Mouse (Mus musculus): Measurements from ENCODE around the gene Sec63. TPM values are rescaled to one million over a fixed set of nuclear protein-coding genes. Genes with fewer than 3 reads are reported as not detected.

Sec63 gene
- polyA plus RNA-seq, 1 experiment from 2014 or later, result 29.9 TPM

DNA sequence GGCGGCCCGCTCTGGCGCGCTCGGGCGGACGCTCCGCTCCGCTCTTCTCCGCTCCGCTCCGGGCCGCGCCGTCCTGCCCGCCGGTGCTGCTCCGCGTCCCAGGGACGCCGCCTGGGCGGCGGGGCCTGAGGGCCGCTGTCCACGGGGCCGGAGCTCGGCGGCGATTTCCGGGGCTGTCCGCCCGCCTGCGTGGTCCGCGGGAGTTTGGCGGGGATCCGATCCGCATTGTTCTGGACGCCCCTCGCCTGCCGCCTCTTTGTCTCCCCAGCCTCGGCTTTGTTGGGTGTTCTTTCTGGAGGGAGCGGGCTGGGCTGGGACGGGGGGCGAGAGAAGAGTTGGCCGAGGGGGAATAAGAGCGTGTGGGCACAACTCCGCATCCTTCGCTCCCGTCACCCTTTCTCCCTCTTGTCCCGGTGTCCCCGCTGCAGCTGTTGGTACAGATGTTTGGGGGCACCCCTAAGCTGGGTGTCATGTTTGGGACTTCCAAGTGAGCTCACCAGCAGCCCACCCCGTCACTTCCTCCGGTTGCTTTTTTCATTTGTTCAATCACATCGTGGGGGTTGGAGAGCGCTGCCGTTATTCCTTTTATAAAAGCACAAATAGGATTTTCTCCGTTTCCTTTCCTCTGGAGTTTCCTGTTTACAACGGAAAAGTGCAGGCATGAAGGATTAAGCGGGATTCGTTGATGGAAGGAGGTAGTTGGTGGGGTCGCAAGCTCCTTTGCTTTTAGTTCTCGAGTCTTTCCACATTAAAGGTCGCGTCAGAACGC is 789 bp downstream of the Sec63 start:
- WGBS, result under 1% methylated on average over 66 of the region's 66 CpGs
- peak; percentile 65 for ATAC-seq
- Histone ChIP-seq H3K9me3 (replicated peaks) (no peaks in the 10 kb centered on the region), H3K4me1 (peaks cover 29% of the 10 kb centered on the region), H3K4me3 (peak overlapping the region; percentile 96), H3K4me2 (peak overlapping the region; percentile 82), H3K27ac (peak overlapping the region; percentile 93), H3K9ac (peak overlapping the region; percentile 98), H3K27me3 (no peaks in the 10 kb centered on the region), H3K36me3 (ENCODE audit: poor library complexity, severe bottlenecking) (no peaks in the 10 kb centered on the region)

DNA sequence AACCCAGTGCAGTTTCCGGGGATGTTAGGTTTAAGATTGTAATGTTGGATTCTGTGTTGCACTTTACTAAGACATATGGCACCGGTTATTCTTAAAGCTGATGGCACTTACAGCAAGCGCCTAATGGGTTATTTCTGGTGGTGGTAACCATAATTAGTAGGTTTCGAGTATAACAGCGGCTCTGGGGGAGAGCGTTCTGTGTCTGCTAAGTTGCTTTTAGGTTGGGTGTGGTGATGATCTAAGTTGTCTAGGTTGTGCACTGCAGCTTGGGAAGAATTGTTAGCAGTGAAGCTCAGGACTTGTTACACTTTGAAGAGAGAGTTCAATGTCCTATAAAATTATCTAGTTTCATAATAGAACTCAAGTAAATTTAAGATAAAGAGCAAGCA is 1.4 kb downstream of the Sec63 start:
- H3K4me1 ChIP-seq, result peaks cover 29% of the 10 kb centered on the region
- peak overlapping the region; percentile 93; the same call in 1 of the 2 replicates for H3K27ac ChIP-seq
- H3K9me3 ChIP-seq (replicated peaks), result no peaks in the 10 kb centered on the region
- H3K4me2 ChIP-seq, result peak overlapping the region; percentile 82
- H3K36me3 ChIP-seq (ENCODE audit: poor library complexity, severe bottlenecking), result no peaks in the 10 kb centered on the region
- H3K27me3 ChIP-seq, result no peaks in the 10 kb centered on the region
- WGBS, result 1% methylated on average over 6 of the region's 6 CpGs
- H3K4me3 ChIP-seq, result peak overlapping the region; percentile 96
- no peak for ATAC-seq
- peak overlapping the region; percentile 98 for H3K9ac ChIP-seq

DNA sequence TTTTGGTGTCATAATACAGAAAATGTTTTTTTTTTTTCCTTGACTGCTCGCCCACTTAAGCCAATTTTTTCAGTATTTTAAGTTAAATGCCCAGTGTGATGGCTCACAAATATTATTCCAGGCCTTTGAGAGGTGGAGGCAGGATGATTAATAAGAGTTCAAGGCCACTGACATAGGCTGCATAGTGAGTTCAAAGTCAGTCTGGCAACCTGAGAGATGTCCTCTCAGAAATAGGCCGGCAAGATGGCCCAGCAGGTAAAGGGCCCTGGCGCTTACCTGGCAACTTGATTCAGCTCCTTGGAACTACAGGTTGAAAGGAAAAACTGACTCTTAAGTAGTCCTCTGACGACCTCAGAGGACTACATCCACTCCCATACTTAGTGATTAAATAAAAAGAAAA is 1.9 kb downstream of the Sec63 start:
- WGBS, result 36% methylated on average over 4 of the region's 4 CpGs
- Histone ChIP-seq H3K36me3 (ENCODE audit: poor library complexity, severe bottlenecking) (no peaks in the 10 kb centered on the region; the same call in 1 of the 2 replicates), H3K4me2 (peak overlapping the region; percentile 82), H3K27me3 (no peaks in the 10 kb centered on the region), H3K9ac (peak overlapping the region; percentile 98), H3K27ac (no peak overlapping the region), H3K9me3 (replicated peaks) (no peaks in the 10 kb centered on the region), H3K4me1 (peaks cover 34% of the 10 kb centered on the region), H3K4me3 (peak overlapping the region; percentile 96)
- no peak for ATAC-seq

DNA sequence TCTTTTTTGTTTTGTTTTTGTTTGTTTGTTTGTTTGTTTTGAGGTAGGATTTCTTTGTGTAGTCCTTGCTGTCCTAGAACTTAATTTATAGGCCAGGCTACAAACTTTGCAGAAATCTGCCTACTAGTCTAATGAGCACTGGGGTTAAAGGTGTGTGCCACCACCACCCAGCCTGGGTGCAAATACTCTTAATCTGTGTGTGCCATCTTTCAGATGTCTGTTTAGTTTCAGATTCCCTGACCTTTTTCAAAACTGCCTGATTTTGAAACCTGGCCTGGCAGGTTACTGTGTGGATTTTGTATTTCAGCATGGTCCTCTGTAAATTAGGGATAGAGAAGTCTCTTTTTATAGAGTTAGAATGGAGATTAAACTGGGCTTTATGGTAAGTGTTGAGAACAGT is 4.0 kb downstream of the Sec63 start:
- Histone ChIP-seq H3K4me1 (peaks cover 34% of the 10 kb centered on the region), H3K9ac (no peak overlapping the region; the same call in 1 of the 2 replicates), H3K27ac (no peak overlapping the region), H3K36me3 (ENCODE audit: poor library complexity, severe bottlenecking) (no peaks in the 10 kb centered on the region; the same call in 1 of the 2 replicates), H3K9me3 (replicated peaks) (no peaks in the 10 kb centered on the region), H3K27me3 (no peaks in the 10 kb centered on the region), H3K4me3 (no peak overlapping the region), H3K4me2 (no peak overlapping the region)
- no peak for ATAC-seq

DNA sequence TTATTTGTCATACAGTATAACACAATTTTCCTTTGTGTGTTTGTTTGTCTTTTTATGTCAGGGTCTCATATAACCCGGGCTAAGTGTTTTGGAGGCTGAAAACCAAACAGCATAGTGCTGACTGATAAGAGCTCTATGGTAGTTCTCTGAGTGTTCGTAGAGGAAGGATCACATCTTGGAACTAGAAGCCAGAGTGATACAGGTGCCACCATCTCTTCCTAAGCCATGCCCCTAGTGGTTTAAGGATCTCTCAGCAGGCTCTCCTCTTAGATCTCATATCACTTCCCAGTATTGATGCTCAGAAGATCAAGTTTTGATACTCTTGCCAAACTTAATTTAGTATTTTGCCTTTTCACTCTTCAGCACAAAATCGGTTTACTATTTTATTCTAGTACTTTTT is 14.2 kb downstream of the Sec63 start:
- Histone ChIP-seq H3K36me3 (ENCODE audit: poor library complexity, severe bottlenecking) (no peaks in the 10 kb centered on the region), H3K4me3 (no peak overlapping the region), H3K4me1 (0 out of 2 replicates have a peak, but pooled peaks cover 5% of the 10 kb centered on the region), H3K9ac (no peak overlapping the region), H3K9me3 (replicated peaks) (no peaks in the 10 kb centered on the region), H3K4me2 (no peak overlapping the region), H3K27me3 (no peaks in the 10 kb centered on the region), H3K27ac (no peak overlapping the region)
- WGBS, result 96% methylated on average over 3 of the region's 3 CpGs
- no peak for ATAC-seq

DNA sequence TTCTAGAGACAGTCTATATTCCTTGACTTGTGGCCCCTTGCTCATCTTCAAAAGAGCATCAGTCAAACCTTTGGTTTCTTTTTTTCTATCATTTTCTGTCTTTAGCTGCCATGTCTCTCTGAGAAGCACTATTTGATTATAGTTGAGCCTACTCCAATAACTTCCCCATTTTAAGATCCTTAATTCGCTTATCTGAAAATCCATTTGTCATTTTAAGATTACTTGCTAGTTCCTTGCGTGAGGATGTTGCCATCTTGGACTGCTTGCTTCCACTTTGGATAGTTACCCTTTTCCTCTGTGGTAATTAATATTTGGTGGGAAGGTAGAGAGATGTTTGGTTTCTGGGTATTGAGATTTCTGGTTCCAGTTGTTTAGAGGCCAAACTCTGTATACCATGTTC is 19.5 kb downstream of the Sec63 start:
- Histone ChIP-seq H3K4me1 (no peaks in the 10 kb centered on the region), H3K9me3 (replicated peaks) (no peaks in the 10 kb centered on the region), H3K9ac (no peak overlapping the region), H3K27me3 (no peaks in the 10 kb centered on the region), H3K4me3 (no peak overlapping the region), H3K36me3 (ENCODE audit: poor library complexity, severe bottlenecking) (peaks cover 8% of the 10 kb centered on the region), H3K27ac (no peak overlapping the region), H3K4me2 (no peak overlapping the region)
- 99% methylated on average over 2 of the region's 2 CpGs for WGBS
- no peak for ATAC-seq

DNA sequence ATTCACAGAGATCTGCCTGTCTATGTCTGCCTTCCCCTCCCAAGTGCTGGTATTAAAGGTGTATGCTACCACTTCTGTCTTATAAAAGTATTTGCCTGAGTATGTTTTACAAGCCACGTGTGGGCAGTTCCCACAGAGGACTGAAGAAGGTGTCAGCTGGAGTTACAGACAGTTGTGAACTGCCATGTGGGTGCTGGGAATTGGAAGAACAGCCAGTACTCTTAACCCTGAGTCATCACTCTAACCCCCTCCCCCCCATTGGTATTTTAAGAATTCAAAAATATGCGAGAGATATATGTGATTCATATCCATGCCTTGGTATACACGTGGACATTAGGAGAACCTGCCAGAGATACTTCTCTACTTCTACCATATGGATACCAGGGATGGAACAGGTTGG is 20.4 kb downstream of the Sec63 start:
- no peaks in the 10 kb centered on the region for H3K4me1 ChIP-seq
- 80% methylated on average over 3 of the region's 3 CpGs for WGBS
- H3K36me3 ChIP-seq (ENCODE audit: poor library complexity, severe bottlenecking), result peaks cover 14% of the 10 kb centered on the region
- no peak overlapping the region for H3K4me3 ChIP-seq
- H3K4me2 ChIP-seq, result no peak overlapping the region
- no peak overlapping the region for H3K9ac ChIP-seq
- no peak for ATAC-seq
- H3K27ac ChIP-seq, result no peak overlapping the region
- no peaks in the 10 kb centered on the region for H3K27me3 ChIP-seq
- no peaks in the 10 kb centered on the region for H3K9me3 ChIP-seq (replicated peaks)

DNA sequence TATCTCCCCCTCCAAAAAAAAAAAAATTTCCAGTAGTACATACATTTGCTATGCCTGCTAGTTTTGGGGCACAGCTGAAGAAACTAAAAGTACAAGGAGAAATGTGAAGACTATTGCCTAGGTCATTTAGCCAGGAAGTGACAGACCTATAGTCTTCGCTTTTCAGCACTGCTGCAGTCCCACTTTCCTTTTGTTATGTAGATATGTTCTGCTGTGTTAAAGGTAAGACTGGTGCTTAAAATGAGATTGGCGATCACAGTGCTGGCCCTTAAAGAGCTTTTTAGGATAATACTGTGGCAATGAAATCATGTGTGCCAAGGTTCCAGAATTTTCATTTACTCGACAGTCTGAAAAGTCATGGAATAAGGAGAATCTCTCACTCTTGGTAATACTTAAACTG is 39.6 kb downstream of the Sec63 start:
- Histone ChIP-seq H3K4me3 (no peak overlapping the region), H3K9ac (no peak overlapping the region), H3K4me1 (no peaks in the 10 kb centered on the region), H3K9me3 (replicated peaks) (no peaks in the 10 kb centered on the region), H3K36me3 (ENCODE audit: poor library complexity, severe bottlenecking) (peaks cover 49% of the 10 kb centered on the region), H3K27me3 (no peaks in the 10 kb centered on the region), H3K4me2 (no peak overlapping the region), H3K27ac (no peak overlapping the region)
- ATAC-seq, result no peak
- 68% methylated on average over 3 of the region's 3 CpGs for WGBS

DNA sequence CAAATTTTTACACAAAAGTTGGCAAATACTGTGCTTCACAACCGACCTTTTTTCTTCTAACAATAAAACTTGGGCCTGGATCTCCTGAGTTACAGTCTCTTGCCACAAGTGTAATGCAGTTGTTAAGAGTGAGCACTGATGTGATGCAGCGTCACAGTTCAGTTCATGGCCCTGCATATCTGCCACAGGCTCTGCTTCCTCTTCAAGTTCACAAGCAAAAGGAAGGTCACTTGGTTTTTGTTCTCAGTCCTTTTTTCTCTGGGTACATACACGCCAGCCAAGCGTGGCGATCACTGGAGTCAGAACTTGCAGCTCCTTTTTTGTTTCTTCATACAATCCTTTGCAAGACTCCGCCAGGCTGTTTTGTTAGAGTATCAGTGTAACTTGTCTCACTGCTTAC is 64.6 kb downstream of the Sec63 start:
- WGBS, result 54% methylated on average over 6 of the region's 6 CpGs
- Histone ChIP-seq H3K9ac (no peak overlapping the region), H3K36me3 (ENCODE audit: poor library complexity, severe bottlenecking) (peaks cover 79% of the 10 kb centered on the region), H3K27me3 (no peaks in the 10 kb centered on the region), H3K4me3 (no peak overlapping the region), H3K4me1 (no peaks in the 10 kb centered on the region), H3K4me2 (no peak overlapping the region), H3K27ac (no peak overlapping the region), H3K9me3 (replicated peaks) (no peaks in the 10 kb centered on the region)
- no peak for ATAC-seq

DNA sequence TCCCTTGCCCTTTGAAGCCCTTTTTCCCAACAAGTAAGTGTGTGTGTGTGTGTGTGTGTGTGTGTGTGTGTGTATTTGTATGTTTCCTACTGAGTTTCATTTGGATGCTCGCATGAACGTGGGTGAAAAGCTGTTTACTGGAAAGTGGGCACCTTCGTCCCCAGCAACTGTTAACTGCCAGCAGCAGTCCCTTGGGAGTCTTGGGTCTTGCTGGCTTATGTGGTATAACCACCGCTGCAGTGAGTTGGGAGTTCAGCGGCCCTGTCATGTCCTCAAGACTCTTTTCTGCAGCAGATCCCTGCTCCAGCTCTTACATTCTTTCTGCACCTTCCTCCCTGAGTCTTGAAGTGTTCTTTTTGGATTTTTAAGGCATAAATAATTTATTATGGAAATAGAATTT is 65.9 kb downstream of the Sec63 start:
- H3K4me1 ChIP-seq, result peaks cover 12% of the 10 kb centered on the region
- no peaks in the 10 kb centered on the region for H3K9me3 ChIP-seq (replicated peaks)
- ATAC-seq, result no peak
- H3K27ac ChIP-seq, result no peak overlapping the region
- no peak overlapping the region for H3K4me2 ChIP-seq
- no peak overlapping the region for H3K4me3 ChIP-seq
- H3K27me3 ChIP-seq, result no peaks in the 10 kb centered on the region
- no peak overlapping the region for H3K9ac ChIP-seq
- 92% methylated on average over 5 of the region's 5 CpGs for WGBS
- H3K36me3 ChIP-seq (ENCODE audit: poor library complexity, severe bottlenecking), result peaks cover 76% of the 10 kb centered on the region

DNA sequence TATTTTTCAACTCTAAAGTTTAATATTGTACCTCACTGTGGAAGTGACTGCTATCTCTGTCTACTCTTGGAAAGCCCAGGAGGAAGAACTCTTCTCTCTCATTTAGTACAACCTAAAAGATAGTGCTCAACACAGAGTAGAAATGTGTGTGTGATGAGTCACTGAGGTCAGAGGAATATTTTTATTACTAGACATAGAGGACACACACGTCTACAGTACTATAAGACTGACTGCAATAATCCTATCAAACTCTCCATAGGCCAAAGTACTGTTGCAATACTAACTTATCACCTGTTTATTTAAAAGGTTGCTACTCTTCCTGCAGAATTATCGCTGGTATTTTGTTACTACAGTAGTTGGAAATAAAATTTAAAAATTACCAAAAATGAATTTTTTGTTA is 68.7 kb downstream of the Sec63 start:
- H3K27ac ChIP-seq, result no peak overlapping the region
- no peak for ATAC-seq
- H3K9ac ChIP-seq, result no peak overlapping the region
- WGBS, result 87% methylated on average over 2 of the region's 2 CpGs
- peaks cover 65% of the 10 kb centered on the region for H3K36me3 ChIP-seq (ENCODE audit: poor library complexity, severe bottlenecking)
- H3K27me3 ChIP-seq, result no peaks in the 10 kb centered on the region
- H3K4me1 ChIP-seq, result peaks cover 38% of the 10 kb centered on the region
- no peak overlapping the region for H3K4me3 ChIP-seq
- H3K9me3 ChIP-seq (replicated peaks), result no peaks in the 10 kb centered on the region
- no peak overlapping the region for H3K4me2 ChIP-seq

DNA sequence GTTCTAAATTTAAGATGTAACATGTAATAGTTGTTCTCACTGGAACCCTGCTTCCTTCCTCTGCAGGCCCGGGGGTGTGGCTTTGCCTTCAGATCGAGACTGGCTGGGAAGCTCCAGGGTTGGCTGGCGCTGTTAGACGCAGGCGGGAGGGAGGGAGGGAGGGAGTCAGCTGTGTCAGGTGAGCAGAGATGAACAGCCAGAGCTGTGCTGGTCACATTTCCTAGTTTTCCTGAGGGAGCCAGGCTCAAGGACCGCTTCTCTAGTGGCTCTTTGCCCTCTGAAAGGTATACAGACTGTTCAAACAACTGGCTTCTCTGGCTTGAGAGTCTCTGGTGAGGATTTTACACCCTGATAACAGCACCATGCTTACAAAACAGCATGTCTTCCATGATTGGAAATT is 69.1 kb downstream of the Sec63 start:
- Histone ChIP-seq H3K9me3 (replicated peaks) (no peaks in the 10 kb centered on the region), H3K4me2 (no peak overlapping the region), H3K4me1 (peaks cover 42% of the 10 kb centered on the region), H3K9ac (no peak overlapping the region), H3K4me3 (no peak overlapping the region), H3K36me3 (ENCODE audit: poor library complexity, severe bottlenecking) (peaks cover 63% of the 10 kb centered on the region), H3K27me3 (no peaks in the 10 kb centered on the region), H3K27ac (no peak overlapping the region)
- no peak for ATAC-seq
- 67% methylated on average over 6 of the region's 6 CpGs for WGBS

DNA sequence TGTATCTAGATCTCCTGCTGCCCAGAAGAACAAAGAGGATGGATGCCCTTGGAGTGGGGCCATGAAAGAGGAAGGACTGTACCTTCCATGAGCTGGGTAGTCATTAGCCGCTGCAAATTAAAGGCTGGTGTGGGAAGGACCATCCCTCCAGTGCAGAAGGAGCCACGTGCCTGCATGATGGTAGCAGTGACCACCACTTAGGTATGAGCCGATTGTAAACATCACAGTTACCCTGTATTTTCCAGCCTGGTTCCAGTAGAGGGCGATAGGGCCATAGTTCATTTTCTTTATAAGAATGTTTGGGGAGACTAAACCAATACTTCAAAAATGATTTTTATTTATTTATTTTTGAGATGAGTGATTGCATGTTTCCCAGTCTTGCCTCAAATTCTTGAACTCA is 71.4 kb downstream of the Sec63 start:
- Histone ChIP-seq H3K4me1 (peaks cover 55% of the 10 kb centered on the region), H3K27me3 (no peaks in the 10 kb centered on the region), H3K9me3 (replicated peaks) (no peaks in the 10 kb centered on the region), H3K4me2 (no peak overlapping the region), H3K36me3 (ENCODE audit: poor library complexity, severe bottlenecking) (peaks cover 55% of the 10 kb centered on the region), H3K27ac (no peak overlapping the region; the same call in 1 of the 2 replicates), H3K4me3 (no peak overlapping the region), H3K9ac (no peak overlapping the region)
- 30% methylated on average over 4 of the region's 4 CpGs for WGBS
- peak; percentile 34; the same call in 1 of the 2 replicates for ATAC-seq

All from forebrain, embryonic 13.5 days (tissue).